Mouse (Mus musculus) urinary bladder, adult 18-20 months (tissue): ENCODE measurements around the gene Fam129a.

ENCODE experiments used
- DNase-seq, 2 experiments: peaks; one replicate each; pipeline ENCODE4 v3.0.0; 2022; ENCODE audit warnings: low spot score in 2 of 2, mixed read lengths in 2 of 2

Fam129a gene

GRCm38 (mm10) chr1:151570981-151571837, at the start of gene Fam129a:
TSS of gene Fam129a (plus strand) at chr1:151571186.
- peak; percentile 39 to 54 for DNase-seq

GRCm38 (mm10) chr1:151526701-151527100, 44.3 kb upstream of the Fam129a start:
- DNase-seq = no peak

GRCm38 (mm10) chr1:151543796-151544477, 27.0 kb upstream of the Fam129a start:
- DNase-seq = no peak

- no peak for DNase-seq
Observed at GRCm38 (mm10) chr1:151544581-151544980, 26.4 kb upstream of the Fam129a start.

GRCm38 (mm10) chr1:151545571-151545970, 25.4 kb upstream of the Fam129a start:
- no peak for DNase-seq

- DNase-seq = no peak
Observed at GRCm38 (mm10) chr1:151548896-151549610, 21.9 kb upstream of the Fam129a start.

- DNase-seq = no peak
Observed at GRCm38 (mm10) chr1:151549794-151550193, 21.2 kb upstream of the Fam129a start.

- no peak for DNase-seq
Observed at GRCm38 (mm10) chr1:151550587-151551479, 20.2 kb upstream of the Fam129a start.

- no peak for DNase-seq
Observed at GRCm38 (mm10) chr1:151560536-151560935, 10.4 kb upstream of the Fam129a start.

GRCm38 (mm10) chr1:151563401-151563800, 7.6 kb upstream of the Fam129a start:
- DNase-seq = no peak

GRCm38 (mm10) chr1:151563893-151564292, 7.1 kb upstream of the Fam129a start:
- DNase-seq = no peak

- DNase-seq = peak; percentile 73 to 77
Observed at GRCm38 (mm10) chr1:151564377-151564776, 6.6 kb upstream of the Fam129a start.

GRCm38 (mm10) chr1:151568682-151569081, 2.3 kb upstream of the Fam129a start:
- DNase-seq = no peak

GRCm38 (mm10) chr1:151571838-151572578, 1.0 kb downstream of the Fam129a start:
- no peak for DNase-seq

GRCm38 (mm10) chr1:151572601-151573320, 1.8 kb downstream of the Fam129a start:
- DNase-seq = no peak

- no peak for DNase-seq
Observed at GRCm38 (mm10) chr1:151580200-151580982, 9.4 kb downstream of the Fam129a start.

GRCm38 (mm10) chr1:151581454-151581853, 10.5 kb downstream of the Fam129a start:
- no peak for DNase-seq

- no peak for DNase-seq
Observed at GRCm38 (mm10) chr1:151581977-151582376, 11.0 kb downstream of the Fam129a start.
